Mouse (Mus musculus) spleen, adult 2 months (tissue): ENCODE measurements around the gene Vmn1r181. TPM values are rescaled to one million over a fixed set of nuclear protein-coding genes. Genes with fewer than 3 reads are reported as not detected.
"Not testable (repeated sequence)": the region's sequence is repeated elsewhere in the genome, so short reads cannot be mapped to it uniquely, and the experiment has no call there.

ENCODE experiments used
- DNase-seq, 2 experiments: peaks; one replicate each; pipeline versions ENCODE4 v3.0.0 to v3.0.0-alpha.2; 2012 to 2021; ENCODE audit warnings: low spot score in 2 of 2, low read depth in 1 of 2
- H3K27ac ChIP-seq: fragments of 200-500 bp; 2 replicates; pipeline ENCODE4 v1.5.1; 2012; ENCODE audit warnings: low read length, inconsistent platforms; ENCODE audit not compliant: insufficient read depth
- H3K27me3 ChIP-seq: fragments of 200-500 bp; 2 replicates; pipeline ENCODE4 v1.6.1; 2012; ENCODE audit warnings: mild to moderate bottlenecking, moderate library complexity, low read length, inconsistent platforms; ENCODE audit not compliant: control insufficient read depth, insufficient read depth
- H3K36me3 ChIP-seq: fragments of 200-500 bp; 2 replicates; pipeline ENCODE4 v1.6.1; 2012; ENCODE audit warnings: mild to moderate bottlenecking, low read length, inconsistent platforms; ENCODE audit not compliant: control insufficient read depth, insufficient read depth
- H3K4me1 ChIP-seq: fragments of 200-500 bp; 2 replicates; pipeline ENCODE4 v1.6.1; 2011; ENCODE audit warnings: inconsistent platforms; ENCODE audit not compliant: control insufficient read depth, insufficient read depth, insufficient read length
- H3K4me3 ChIP-seq: fragments of 200-500 bp; 2 replicates; pipeline ENCODE4 v1.5.1; 2011; ENCODE audit warnings: mild to moderate bottlenecking, inconsistent platforms; ENCODE audit not compliant: insufficient read depth, insufficient read length; ENCODE audit errors: extremely low read depth
- CTCF ChIP-seq: fragments of 200-500 bp; IDR thresholded peaks from 2 replicates; pipeline ENCODE4 v1.5.1; 2011; ENCODE audit warnings: mild to moderate bottlenecking, inconsistent platforms; ENCODE audit not compliant: insufficient read depth, insufficient read length, insufficient replicate concordance; ENCODE audit errors: extremely low read depth
- POLR2A ChIP-seq: fragments of 200-500 bp; IDR thresholded peaks from 2 replicates; pipeline ENCODE4 v1.6.1; 2011; ENCODE audit warnings: low read depth, low read length, inconsistent platforms
- WGBS: fragments of 180-500 bp; shearing (Covaris S2); methylation state at CpG from one replicate; pipeline ENCODE4 v1.1.7; 2018; 5-methylcytosine and 5-hydroxymethylcytosine counted together
- polyA plus RNA-seq: library from polyadenylated mRNA; depleted of rRNA; stranded (reverse); fragments of >200 nt; gene quantifications from 2 replicates; pipeline ENCODE4 v1.2.3, GENCODE M21; 2012; rRNA removed

Gene Vmn1r181
- polyA plus RNA-seq: not detected in 2 replicates

DNA sequence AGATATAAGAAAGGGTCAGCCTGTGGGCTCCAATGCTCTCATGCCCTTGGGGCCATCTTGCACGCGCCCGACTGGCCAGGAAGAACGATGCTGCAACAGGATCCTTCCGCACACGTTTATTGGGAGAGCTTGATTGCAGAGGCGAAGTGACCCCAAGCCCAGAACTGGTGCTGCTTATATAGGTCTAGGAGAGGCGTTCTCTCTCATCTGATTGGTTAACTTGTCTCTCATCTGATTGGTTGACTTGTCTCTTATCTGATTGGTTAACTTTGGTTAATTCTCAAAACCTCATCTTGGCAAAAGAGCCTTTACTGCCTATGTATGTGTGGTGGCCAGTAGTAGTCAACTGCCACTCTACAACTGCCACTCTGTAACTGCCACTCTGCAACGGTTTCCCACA lies at the start of gene Vmn1r181:
Gene Vmn1r181 (plus strand): TSS at position 301 of the 400 bp plus-strand sequence.
- not testable (repeated sequence) for H3K36me3 ChIP-seq

DNA sequence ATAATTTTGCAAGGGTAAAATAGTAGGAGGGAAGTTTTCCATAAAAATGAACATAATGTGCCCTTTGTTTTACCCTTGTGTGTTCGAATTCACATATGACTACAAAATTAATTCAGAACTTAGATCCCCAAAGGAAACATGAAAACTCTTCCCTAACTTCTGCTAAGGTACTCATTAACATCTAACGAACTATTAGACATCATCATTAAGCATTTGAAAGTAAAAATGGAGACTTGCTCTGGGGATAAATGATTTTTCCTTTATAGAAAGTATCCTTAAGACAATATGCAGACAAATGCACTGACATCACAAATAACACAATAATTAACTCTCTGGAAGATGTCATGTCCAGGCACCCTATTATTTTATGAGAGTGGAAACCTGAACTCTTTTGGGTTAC lies 47.7 kb upstream of the Vmn1r181 start, which contains the start of gene Vmn1r179:
Gene Vmn1r179 (plus strand): TSS at position 301 of the 400 bp plus-strand sequence.
- Histone ChIP-seq H3K27me3 (no peaks in the 10 kb centered on the region), H3K36me3 (no peaks in the 10 kb centered on the region), H3K27ac (no peak within 1 kb of the TSS), H3K4me3 (no peak within 1 kb of the TSS), H3K4me1 (no peaks in the 10 kb centered on the region)
- 47% methylated on average over 2 of the region's 2 CpGs for WGBS
- TF ChIP-seq CTCF: no peak
- no peak for TF ChIP-seq POLR2A
- no peak for DNase-seq

More for the DNA sequence above, at the start of gene Vmn1r181:
- not testable (repeated sequence) for H3K4me1 ChIP-seq, H3K27me3 ChIP-seq, H3K4me3 ChIP-seq, DNase-seq, H3K27ac ChIP-seq
- WGBS: 80% methylated on average over 9 of the region's 9 CpGs

DNA sequence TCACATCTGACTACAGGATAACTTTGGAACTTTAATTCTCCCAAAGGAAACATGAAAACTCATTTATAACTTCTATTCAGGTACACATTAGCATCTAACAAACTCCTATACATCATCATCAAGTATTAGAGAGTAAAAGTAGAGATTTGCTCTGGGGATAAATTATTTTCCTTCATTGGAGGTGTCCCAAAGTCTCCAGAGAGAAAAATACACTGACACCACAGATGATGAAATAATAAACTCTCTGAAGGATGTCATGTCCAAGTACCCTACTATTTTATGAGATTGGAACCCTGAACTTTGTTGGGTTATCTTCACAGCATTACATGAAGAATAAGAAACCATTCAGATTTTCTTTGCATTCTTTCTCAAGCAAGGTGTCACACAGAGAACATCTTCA lies 24.1 kb upstream of the Vmn1r181 start, which contains the start of gene Vmn1r180:
Gene Vmn1r180 (plus strand): TSS at position 301 of the 400 bp plus-strand sequence.
- no peak within 1 kb of the TSS for H3K27ac ChIP-seq
- no peak for TF ChIP-seq POLR2A
- TF ChIP-seq CTCF: no peak
- H3K36me3 ChIP-seq: no peaks in the 10 kb centered on the region
- H3K4me1 ChIP-seq: no peaks in the 10 kb centered on the region
- H3K4me3 ChIP-seq: no peak within 1 kb of the TSS
- no peak for DNase-seq
- no peaks in the 10 kb centered on the region for H3K27me3 ChIP-seq

DNA sequence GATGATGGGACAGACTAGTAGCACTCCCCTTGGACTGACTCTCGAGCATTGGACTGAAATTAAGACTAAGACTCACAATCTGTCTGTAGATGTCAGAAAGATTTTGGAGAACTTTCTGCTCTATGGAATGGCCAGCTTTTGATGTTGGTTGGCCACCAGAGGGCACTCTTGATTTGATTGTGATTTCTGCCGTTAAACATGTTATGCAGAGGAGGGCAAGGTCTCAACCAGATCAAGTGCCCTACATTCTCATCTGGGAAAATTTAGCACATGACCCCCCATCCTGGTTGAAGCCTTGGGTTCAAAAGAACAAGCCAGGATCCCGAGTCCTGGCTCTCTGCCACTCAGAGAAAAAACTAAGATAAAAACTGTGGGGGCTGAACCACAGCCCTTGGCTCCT lies 6.4 kb upstream of the Vmn1r181 start:
- 29% methylated on average over 3 of the region's 3 CpGs for WGBS
- H3K36me3 ChIP-seq, H3K4me1 ChIP-seq, H3K27me3 ChIP-seq, DNase-seq, H3K4me3 ChIP-seq, H3K27ac ChIP-seq: not testable (repeated sequence)

DNA sequence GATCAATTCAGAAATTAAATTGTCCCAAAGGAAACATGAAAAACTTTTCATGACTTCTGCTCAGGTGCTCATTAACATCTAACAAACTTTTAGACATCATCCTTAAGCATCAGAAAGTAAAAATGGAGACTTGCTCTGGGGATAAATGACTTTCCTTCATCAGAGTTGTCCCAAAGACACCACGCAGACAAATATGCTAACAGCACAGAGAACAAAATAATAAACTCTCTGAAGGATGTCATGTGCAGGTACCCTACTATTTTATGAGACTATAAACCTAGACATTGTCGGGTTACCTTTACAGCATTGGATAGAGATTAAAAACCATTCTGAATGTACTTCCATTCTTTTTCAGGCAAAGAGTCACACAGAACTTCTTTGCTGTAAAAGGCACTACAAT lies 27.0 kb downstream of the Vmn1r181 start, which contains the start of gene V1rd19:
Gene V1rd19 (plus strand): TSS at position 301 of the 400 bp plus-strand sequence.
- TF ChIP-seq CTCF: no peak
- TF ChIP-seq POLR2A: no peak
- no peak for DNase-seq
- no peaks in the 10 kb centered on the region for H3K36me3 ChIP-seq
- H3K4me1 ChIP-seq: no peaks in the 10 kb centered on the region
- no peak within 1 kb of the TSS for H3K27ac ChIP-seq
- no peak within 1 kb of the TSS for H3K4me3 ChIP-seq
- H3K27me3 ChIP-seq: no peaks in the 10 kb centered on the region
- WGBS: 63% methylated on average over 2 of the region's 2 CpGs

Other genes with a start within 250 kb of the Vmn1r181 start
- gene Vmn1r174, start 222.3 kb upstream of the Vmn1r181 start, polyA plus RNA-seq: not detected in 2 replicates
- not detected in 2 replicates for gene Vmn1r175, start 164.0 kb upstream of the Vmn1r181 start, polyA plus RNA-seq
- gene Vmn1r176, start 137.2 kb upstream of the Vmn1r181 start, polyA plus RNA-seq: not detected in 2 replicates
- gene Vmn1r177, start 108.2 kb upstream of the Vmn1r181 start, polyA plus RNA-seq: not detected in 2 replicates
- not detected in 2 replicates for gene Vmn1r178, start 82.6 kb upstream of the Vmn1r181 start, polyA plus RNA-seq
- not detected in 2 replicates for gene Vmn1r179, start 47.6 kb upstream of the Vmn1r181 start, polyA plus RNA-seq
- not detected in 2 replicates for gene Vmn1r180, start 24.0 kb upstream of the Vmn1r181 start, polyA plus RNA-seq
- not detected in 2 replicates for gene V1rd19, start 27.1 kb downstream of the Vmn1r181 start, polyA plus RNA-seq
- gene Vmn1r183, start 78.6 kb downstream of the Vmn1r181 start, polyA plus RNA-seq: not detected in 2 replicates
- 9.7 and 11.0 TPM in 2 replicates for gene Zfp180, start 107.3 kb downstream of the Vmn1r181 start, polyA plus RNA-seq
- gene Zfp112, start 137.7 kb downstream of the Vmn1r181 start, polyA plus RNA-seq: 0.25 and 0.45 TPM in 2 replicates
- 2.5 and 6.0 TPM in 2 replicates for gene Zfp235, start 159.6 kb downstream of the Vmn1r181 start, polyA plus RNA-seq
- 0.07 and 0.13 TPM in 2 replicates for gene Zfp114, start 200.4 kb downstream of the Vmn1r181 start, polyA plus RNA-seq
- gene Zfp111, start 236.8 kb downstream of the Vmn1r181 start, polyA plus RNA-seq: 0.42 and 0.56 TPM in 2 replicates